Mouse (Mus musculus): ENCODE results near the gene Ear2.
"Not testable (repeated sequence)": the region's sequence is repeated elsewhere in the genome, so short reads cannot be mapped to it uniquely, and the experiment has no call there.

- not testable (repeated sequence) for TF ChIP-seq POLR2A (IDR thresholded peaks at IDR 0.05; ENCODE audit: low read depth, low read length); CTCF (conservative IDR thresholded peaks at IDR 0.05; ENCODE audit: insufficient read depth, insufficient read length, low read depth, low read length)
These were observed 21.1 kb downstream of the Ear2 start, which contains the start of gene Gm3327 for GRCm38 (mm10) chr14:44123551-44123950.

Measured in kidney, adult 2 months (tissue).